Mouse (Mus musculus) heart, embryonic 13.5 days (tissue): ENCODE measurements around the gene Wdfy3. TPM values are rescaled to one million over a fixed set of nuclear protein-coding genes. Genes with fewer than 3 reads are reported as not detected.
"Not testable (repeated sequence)": the region's sequence is repeated elsewhere in the genome, so short reads cannot be mapped to it uniquely, and the experiment has no call there.

ENCODE experiments used
- ATAC-seq: fragments of 200-750 bp; cut with Nextera tagmentation; 2 replicates; pipeline ENCODE4 v1.8.0; 2017; ENCODE audit warnings: moderate TSS enrichment; ENCODE audit not compliant: insufficient number of reproducible peaks, low FRiP score, low TSS enrichment; ENCODE audit errors: extremely low read depth
- H3K27ac ChIP-seq: fragments of 300-500 bp; sonication (generic); replicated peaks from 2 replicates; pipeline ENCODE4 v1.5.1; 2015; ENCODE audit warnings: moderate library complexity, mild to moderate bottlenecking, inconsistent platforms
- H3K27me3 ChIP-seq: fragments of 300-500 bp; sonication (generic); replicated peaks from 2 replicates; pipeline ENCODE4 v1.6.1; 2015; ENCODE audit warnings: mild to moderate bottlenecking, inconsistent platforms
- H3K36me3 ChIP-seq: fragments of 300-500 bp; sonication (generic); 2 replicates; pipeline ENCODE4 v1.6.1; 2015; ENCODE audit warnings: mild to moderate bottlenecking, inconsistent platforms
- H3K4me1 ChIP-seq: fragments of 300-500 bp; sonication (generic); 2 replicates; pipeline ENCODE4 v1.6.1; 2015; ENCODE audit warnings: inconsistent platforms
- H3K4me2 ChIP-seq: fragments of 300-500 bp; sonication (generic); 2 replicates; pipeline ENCODE4 v1.6.1; 2015; ENCODE audit warnings: inconsistent platforms, mild to moderate bottlenecking, moderate library complexity
- H3K4me3 ChIP-seq: fragments of 300-500 bp; sonication (generic); 2 replicates; pipeline ENCODE4 v1.5.1; 2015; ENCODE audit warnings: moderate library complexity, mild to moderate bottlenecking, inconsistent platforms
- H3K9ac ChIP-seq: fragments of 300-500 bp; sonication (generic); 2 replicates; pipeline ENCODE4 v1.6.1; 2015; ENCODE audit warnings: inconsistent platforms, mild to moderate bottlenecking, moderate library complexity
- H3K9me3 ChIP-seq: fragments of 300-500 bp; sonication (generic); 2 replicates; pipeline ENCODE4 v1.6.1; 2016; ENCODE audit warnings: inconsistent platforms
- WGBS: fragments of 180-500 bp; shearing (Covaris S2); methylation state at CpG from one replicate; pipeline ENCODE4 v1.1.7; 2015; ENCODE audit warnings: mixed read lengths; 5-methylcytosine and 5-hydroxymethylcytosine counted together
- polyA plus RNA-seq: library from polyadenylated mRNA; unstranded; fragments of >200 nt; fragmentation: Nextera tagmentation; extraction: Ambion mirVana; gene quantifications from 2 replicates; pipeline ENCODE4 v1.2.1, GENCODE M21; 2015

Wdfy3 gene
- polyA plus RNA-seq, 1 experiment from 2014 or later, result 8.8 TPM

DNA sequence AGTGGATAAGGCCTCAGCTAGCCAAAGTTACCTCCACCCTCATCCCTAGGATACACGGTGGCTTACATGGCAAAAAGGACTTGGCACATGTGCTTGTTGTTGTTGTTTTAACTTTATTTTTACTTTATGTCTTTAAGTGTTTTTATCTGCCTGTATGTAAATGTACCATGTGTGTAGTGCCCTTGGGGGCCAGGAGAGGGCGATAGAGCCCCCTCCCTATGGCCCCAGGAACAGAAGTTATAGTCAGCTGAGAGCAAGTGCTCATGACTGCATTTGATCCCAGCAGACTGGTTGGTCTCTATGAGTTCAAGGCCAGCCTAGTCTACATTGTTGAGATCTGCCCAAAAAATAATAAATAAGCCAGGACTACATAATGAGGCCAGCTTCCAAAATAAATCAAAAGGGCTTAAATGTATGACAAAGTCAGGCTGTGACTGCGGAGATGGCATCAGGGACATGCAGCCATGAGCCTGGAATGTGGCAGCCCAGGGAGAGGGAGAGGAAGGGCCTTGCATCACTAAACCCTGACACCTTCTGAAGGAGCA is 74.2 kb downstream of the Wdfy3 start:
- no peak for ATAC-seq
- Histone ChIP-seq H3K36me3 (0 out of 2 replicates have a peak, but pooled peaks cover 10% of the 10 kb centered on the region), H3K4me1 (peaks cover 41% of the 10 kb centered on the region), H3K27me3 (no peaks in the 10 kb centered on the region), H3K9ac (no peak overlapping the region), H3K4me3 (no peak overlapping the region), H3K9me3 (no peaks in the 10 kb centered on the region), H3K27ac (no peak overlapping the region), H3K4me2 (no peak overlapping the region)
- WGBS, result 72% methylated on average over 3 of the region's 3 CpGs

- Histone ChIP-seq H3K4me2 (peak overlapping the region; percentile 4; the same call in 1 of the 2 replicates), H3K4me3 (no peak overlapping the region), H3K27ac (peak overlapping the region; percentile 29; the same call in 1 of the 2 replicates), H3K9ac (no peak overlapping the region), H3K36me3 (peaks cover 10% of the 10 kb centered on the region; the same call in 1 of the 2 replicates), H3K9me3 (no peaks in the 10 kb centered on the region), H3K27me3 (no peaks in the 10 kb centered on the region), H3K4me1 (peaks cover 38% of the 10 kb centered on the region)
- ATAC-seq, result no peak
- WGBS, result 38% methylated on average over 5 of the region's 5 CpGs
These were observed 75.7 kb downstream of the Wdfy3 start for GRCm38 (mm10) chr5:101993996-101994395.

- Histone ChIP-seq H3K36me3 (peaks cover 8% of the 10 kb centered on the region; the same call in 1 of the 2 replicates), H3K4me3 (no peak overlapping the region), H3K9me3 (no peaks in the 10 kb centered on the region), H3K4me2 (no peak overlapping the region), H3K4me1 (peaks cover 37% of the 10 kb centered on the region), H3K27ac (peak overlapping the region; percentile 39; the same call in 1 of the 2 replicates), H3K9ac (no peak overlapping the region), H3K27me3 (no peaks in the 10 kb centered on the region)
- WGBS, result 65% methylated on average over 7 of the region's 7 CpGs
- ATAC-seq, result no peak
These were observed 76.6 kb downstream of the Wdfy3 start for GRCm38 (mm10) chr5:101992969-101993670.

- no peak overlapping the region for H3K4me3 ChIP-seq
- no peaks in the 10 kb centered on the region for H3K9me3 ChIP-seq
- H3K4me1 ChIP-seq, result peaks cover 32% of the 10 kb centered on the region
- WGBS, result 79% methylated on average over 7 of the region's 7 CpGs
- no peak overlapping the region for H3K27ac ChIP-seq
- H3K4me2 ChIP-seq, result no peak overlapping the region
- H3K27me3 ChIP-seq, result no peaks in the 10 kb centered on the region
- ATAC-seq, result no peak
- no peaks in the 10 kb centered on the region; the same call in 1 of the 2 replicates for H3K36me3 ChIP-seq
- H3K9ac ChIP-seq, result no peak overlapping the region
These were observed 79.3 kb downstream of the Wdfy3 start for GRCm38 (mm10) chr5:101990298-101990845.

- H3K4me3 ChIP-seq, result no peak overlapping the region
- H3K36me3 ChIP-seq, result peaks cover 4% of the 10 kb centered on the region; the same call in 1 of the 2 replicates
- no peak overlapping the region for H3K27ac ChIP-seq
- H3K9me3 ChIP-seq, result no peaks in the 10 kb centered on the region
- no peak overlapping the region for H3K4me2 ChIP-seq
- no peak overlapping the region for H3K9ac ChIP-seq
- no peaks in the 10 kb centered on the region for H3K27me3 ChIP-seq
- 84% methylated on average over 10 of the region's 10 CpGs for WGBS
- no peak for ATAC-seq
- H3K4me1 ChIP-seq, result peaks cover 22% of the 10 kb centered on the region
These were observed 81.2 kb downstream of the Wdfy3 start for GRCm38 (mm10) chr5:101988476-101988875.

- no peaks in the 10 kb centered on the region for H3K27me3 ChIP-seq
- no peak overlapping the region for H3K4me2 ChIP-seq
- H3K36me3 ChIP-seq, result peaks cover 4% of the 10 kb centered on the region; the same call in 1 of the 2 replicates
- H3K4me1 ChIP-seq, result peaks cover 14% of the 10 kb centered on the region; the same call in 1 of the 2 replicates
- no peak overlapping the region for H3K9ac ChIP-seq
- 76% methylated on average over 3 of the region's 3 CpGs for WGBS
- no peaks in the 10 kb centered on the region for H3K9me3 ChIP-seq
- no peak overlapping the region for H3K4me3 ChIP-seq
- H3K27ac ChIP-seq, result no peak overlapping the region
- no peak for ATAC-seq
These were observed 83.0 kb downstream of the Wdfy3 start for GRCm38 (mm10) chr5:101986694-101987093.

GRCm38 (mm10) chr5:101982239-101982638 is 87.5 kb downstream of the Wdfy3 start:
- Histone ChIP-seq H3K27me3 (no peaks in the 10 kb centered on the region), H3K36me3 (peaks cover 35% of the 10 kb centered on the region), H3K4me2 (no peak overlapping the region), H3K4me3 (no peak overlapping the region), H3K27ac (peak overlapping the region; percentile 63), H3K9me3 (no peaks in the 10 kb centered on the region), H3K9ac (no peak overlapping the region), H3K4me1 (peaks cover 12% of the 10 kb centered on the region; the same call in 1 of the 2 replicates)
- no peak for ATAC-seq
- 76% methylated on average over 5 of the region's 5 CpGs for WGBS

DNA sequence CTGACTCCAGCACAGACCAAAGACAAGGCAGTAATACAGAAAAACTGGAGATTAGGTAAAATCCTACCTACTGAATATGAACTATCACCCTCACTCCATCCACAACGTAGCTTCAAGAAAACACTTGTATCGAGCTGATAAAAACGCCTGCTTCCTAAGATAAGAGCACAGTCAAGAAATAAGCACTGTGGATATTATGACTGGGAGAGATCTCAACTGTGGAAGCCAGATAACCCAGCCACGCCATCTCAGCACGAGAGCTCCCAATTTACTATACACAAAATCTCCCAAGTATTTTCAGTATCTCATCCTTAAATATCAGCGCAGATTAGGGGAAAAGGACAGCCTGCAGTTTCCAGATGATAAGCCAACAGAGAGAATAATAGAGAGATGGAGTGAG is 90.1 kb downstream of the Wdfy3 start:
- H3K9me3 ChIP-seq, result no peaks in the 10 kb centered on the region
- ATAC-seq, result no peak
- no peak overlapping the region for H3K4me2 ChIP-seq
- no peaks in the 10 kb centered on the region for H3K27me3 ChIP-seq
- no peak overlapping the region for H3K9ac ChIP-seq
- no peak overlapping the region for H3K4me3 ChIP-seq
- H3K27ac ChIP-seq, result no peak overlapping the region
- 45% methylated on average over 6 of the region's 6 CpGs for WGBS
- H3K36me3 ChIP-seq, result peaks cover 32% of the 10 kb centered on the region
- H3K4me1 ChIP-seq, result peaks cover 12% of the 10 kb centered on the region; the same call in 1 of the 2 replicates

GRCm38 (mm10) chr5:101972594-101972993 is 97.1 kb downstream of the Wdfy3 start:
- not testable (repeated sequence) for H3K4me2 ChIP-seq, H3K9ac ChIP-seq, ATAC-seq, H3K27ac ChIP-seq, H3K27me3 ChIP-seq, H3K4me3 ChIP-seq, H3K9me3 ChIP-seq
- Histone ChIP-seq H3K36me3 (peaks cover 11% of the 10 kb centered on the region), H3K4me1 (peaks cover 23% of the 10 kb centered on the region)
- WGBS, result 74% methylated on average over 4 of the region's 4 CpGs

DNA sequence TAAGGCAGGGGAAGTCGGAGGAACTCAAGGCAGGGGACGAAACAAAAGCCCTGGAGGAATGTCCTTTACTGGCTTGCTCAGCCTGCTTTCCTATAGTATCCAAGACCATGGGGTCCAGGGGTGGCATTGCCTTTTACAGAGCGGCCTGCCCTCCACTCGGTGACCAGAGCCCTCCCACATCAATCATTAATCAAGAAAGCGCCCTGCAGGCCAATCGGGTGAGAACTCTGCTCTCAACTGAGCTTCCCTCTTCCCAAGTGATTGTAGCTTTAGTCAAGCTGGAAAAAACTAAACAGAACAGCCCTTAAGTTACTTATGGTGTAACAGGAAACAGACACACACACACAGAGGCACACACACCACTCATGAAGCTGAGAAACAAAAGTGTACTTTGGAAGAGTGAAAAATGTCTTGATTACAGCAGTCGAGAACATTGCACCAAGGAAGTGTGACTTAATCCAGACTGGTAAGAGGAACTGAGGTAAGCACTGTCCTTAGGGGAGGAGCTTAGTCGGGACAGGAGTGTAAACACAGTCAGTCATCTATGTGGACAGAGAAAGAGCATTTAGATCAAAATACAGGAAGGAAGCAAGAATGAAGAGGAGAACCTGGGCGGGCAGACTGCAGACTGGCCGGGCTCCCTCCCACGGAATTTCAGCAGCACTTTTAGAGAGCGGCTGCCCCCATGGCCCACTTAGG is 101.4 kb downstream of the Wdfy3 start:
- WGBS, result 47% methylated on average over 12 of the region's 12 CpGs
- Histone ChIP-seq H3K9me3 (no peaks in the 10 kb centered on the region), H3K4me3 (no peak overlapping the region), H3K4me1 (peaks cover 33% of the 10 kb centered on the region), H3K27ac (peak overlapping the region; percentile 84), H3K27me3 (no peaks in the 10 kb centered on the region), H3K4me2 (peak overlapping the region; percentile 22; the same call in 1 of the 2 replicates), H3K36me3 (peaks cover 16% of the 10 kb centered on the region), H3K9ac (no peak overlapping the region)
- no peak for ATAC-seq

DNA sequence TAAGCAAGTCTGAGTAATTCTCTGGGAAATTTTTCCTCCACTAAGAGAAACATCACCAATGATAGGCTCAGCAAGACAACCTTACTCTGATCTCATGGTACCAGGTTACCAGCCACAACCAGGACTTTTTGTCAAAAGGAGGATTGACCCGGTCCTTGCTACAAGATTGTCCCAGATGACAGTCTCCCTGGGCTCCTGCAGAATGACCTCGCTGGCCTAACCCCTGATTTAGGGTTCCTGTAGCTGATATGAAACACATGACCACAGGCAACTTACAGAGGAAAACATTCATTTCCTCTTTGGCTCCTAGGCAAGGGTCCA is 101.9 kb downstream of the Wdfy3 start:
- WGBS, result 56% methylated on average over 2 of the region's 2 CpGs
- Histone ChIP-seq H3K27ac (peak overlapping the region; percentile 84), H3K9ac (no peak overlapping the region), H3K4me3 (no peak overlapping the region), H3K36me3 (peaks cover 16% of the 10 kb centered on the region), H3K4me1 (peaks cover 37% of the 10 kb centered on the region), H3K27me3 (no peaks in the 10 kb centered on the region), H3K4me2 (no peak overlapping the region), H3K9me3 (no peaks in the 10 kb centered on the region)
- ATAC-seq, result no peak
